Mouse (Mus musculus) layer of hippocampus, postnatal 36 days (tissue): ENCODE measurements around the gene Mylip. TPM values are rescaled to one million over a fixed set of nuclear protein-coding genes. Genes with fewer than 3 reads are reported as not detected.

Experiments used
- DNase-seq, 2 experiments: peaks; one replicate each; pipeline ENCODE4 v3.0.0; 2022
- total RNA-seq, 2 experiments: library from RNA; stranded (reverse); gene quantifications; 2 replicates each; pipeline ENCODE4 v1.2.3; 2021

Gene Mylip
- total RNA-seq, 2 experiments from 2014 or later: 16.9 to 17.1 TPM

DNA sequence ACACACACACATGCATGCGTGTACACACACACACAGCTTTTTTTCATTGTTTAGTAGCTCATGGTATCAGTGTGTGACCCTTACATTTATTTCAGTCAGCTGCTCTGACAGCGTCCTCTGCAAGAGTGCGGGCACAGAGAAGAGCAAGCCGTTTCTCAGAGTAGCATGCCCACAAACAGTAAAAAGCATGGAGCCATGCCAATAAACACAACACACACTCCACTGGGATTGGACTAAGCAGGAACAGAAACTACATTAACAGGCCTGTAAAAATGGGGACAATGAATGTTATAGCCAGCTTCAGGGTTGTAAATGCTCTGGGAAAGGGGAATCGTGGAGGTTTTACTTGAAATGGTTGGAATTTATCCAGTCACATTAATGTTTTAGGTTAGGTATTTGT lies 50.7 kb downstream of the Mylip start:
- DNase-seq: no peak

GRCm38 (mm10) chr13:45442451-45442850 lies 52.9 kb downstream of the Mylip start:
- DNase-seq: no peak

GRCm38 (mm10) chr13:45442918-45443535 lies 53.5 kb downstream of the Mylip start:
- DNase-seq: no peak

- no peak for DNase-seq
Measured at GRCm38 (mm10) chr13:45444220-45444619, 54.7 kb downstream of the Mylip start.

DNA sequence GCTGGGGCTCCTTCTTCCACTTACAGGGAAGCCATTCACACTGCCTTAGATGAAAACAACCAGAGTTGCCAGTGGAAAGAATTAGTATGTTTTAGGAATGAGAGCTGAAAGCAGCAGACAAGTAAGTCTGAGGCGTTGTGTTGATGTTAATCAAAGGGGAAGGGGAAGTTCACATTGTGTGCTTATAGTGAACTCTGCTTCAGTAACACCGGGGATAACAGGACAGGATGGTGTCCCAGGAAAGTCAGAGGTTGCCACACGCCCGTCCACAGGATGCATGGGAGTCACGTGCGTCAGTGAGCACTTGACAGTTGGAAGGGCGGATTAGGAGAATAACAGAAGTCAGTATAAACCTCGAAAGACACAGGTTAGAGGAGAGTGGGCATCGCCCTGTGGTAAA lies 55.1 kb downstream of the Mylip start:
- no peak for DNase-seq

DNA sequence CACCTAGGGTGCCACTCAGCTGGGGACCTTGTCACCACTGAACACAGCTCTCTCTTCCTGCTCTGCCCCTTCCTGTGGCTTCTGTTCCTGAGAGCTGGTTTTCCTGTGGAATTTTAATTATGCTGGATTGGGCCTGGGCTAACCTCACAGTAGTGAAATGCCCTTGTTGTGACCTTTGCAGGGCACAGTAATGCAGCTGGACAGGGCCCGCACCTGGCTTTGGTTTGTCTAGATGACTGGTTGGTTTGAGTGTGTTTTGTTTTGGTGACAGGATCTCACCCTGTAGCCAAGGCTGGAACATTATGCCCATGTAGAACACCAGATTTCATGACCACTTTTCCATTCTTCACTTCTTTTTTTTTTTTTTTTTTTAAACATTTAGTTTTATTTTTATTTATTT lies 57.1 kb downstream of the Mylip start:
- no peak for DNase-seq

- no peak for DNase-seq
Measured at GRCm38 (mm10) chr13:45452437-45452836, 62.9 kb downstream of the Mylip start.

DNA sequence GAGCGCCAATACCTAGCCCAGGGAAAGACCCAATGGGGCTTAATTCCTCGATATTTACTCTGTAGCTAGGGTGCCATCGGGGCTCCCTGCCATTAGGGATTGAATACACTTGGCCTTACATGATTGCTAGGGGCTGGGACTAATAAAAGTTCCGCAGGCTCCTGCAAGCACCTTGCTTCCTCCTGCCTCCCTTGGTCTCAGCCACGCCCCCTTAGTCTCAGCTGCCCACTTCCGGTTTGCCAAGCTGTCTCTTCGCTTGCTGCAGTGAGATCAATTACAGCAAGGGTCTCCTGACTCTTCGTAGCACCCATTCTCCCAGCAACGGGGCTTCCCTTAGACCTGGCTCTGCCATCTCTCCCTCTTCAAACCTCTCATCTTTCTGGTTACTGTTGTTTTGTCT lies 63.5 kb downstream of the Mylip start:
- no peak for DNase-seq

DNA sequence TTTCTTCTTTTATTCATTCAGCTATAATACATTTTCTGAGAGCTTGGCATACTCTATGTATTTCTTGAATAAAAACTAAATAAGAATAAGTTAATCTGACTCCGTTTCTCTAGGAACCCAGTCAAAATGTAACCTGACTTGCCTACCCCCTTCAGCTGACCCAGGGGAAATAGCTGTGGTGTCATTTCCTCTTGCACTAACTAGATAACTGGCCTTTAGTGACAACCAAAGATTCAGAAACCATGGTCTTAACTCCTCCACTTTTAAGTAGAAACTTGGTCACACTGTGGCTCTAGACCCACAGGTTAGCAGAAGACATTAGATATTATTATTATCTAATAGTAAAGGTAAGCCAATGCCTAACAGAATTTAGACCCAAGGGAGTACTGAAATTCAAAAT lies 64.5 kb downstream of the Mylip start:
- no peak for DNase-seq

DNA sequence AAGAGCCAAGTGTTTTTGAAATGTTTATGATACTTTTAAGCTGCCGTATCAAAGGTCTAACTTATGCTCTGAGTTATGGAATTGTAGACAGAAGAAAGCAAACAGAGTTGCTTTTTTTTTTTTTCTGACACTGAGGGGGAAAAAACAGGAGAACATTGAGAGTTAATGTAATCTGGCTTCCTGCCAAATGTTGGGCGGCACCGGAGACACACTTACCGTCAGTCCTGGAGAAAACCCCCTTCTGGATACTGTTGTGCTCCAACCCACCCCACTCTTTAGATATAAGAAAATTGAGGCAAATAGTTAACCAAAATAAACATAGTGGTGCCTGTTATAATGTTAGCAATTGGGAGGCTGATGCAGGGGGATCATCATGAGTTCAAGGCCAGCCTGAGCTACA lies 65.1 kb downstream of the Mylip start:
- no peak for DNase-seq

DNA sequence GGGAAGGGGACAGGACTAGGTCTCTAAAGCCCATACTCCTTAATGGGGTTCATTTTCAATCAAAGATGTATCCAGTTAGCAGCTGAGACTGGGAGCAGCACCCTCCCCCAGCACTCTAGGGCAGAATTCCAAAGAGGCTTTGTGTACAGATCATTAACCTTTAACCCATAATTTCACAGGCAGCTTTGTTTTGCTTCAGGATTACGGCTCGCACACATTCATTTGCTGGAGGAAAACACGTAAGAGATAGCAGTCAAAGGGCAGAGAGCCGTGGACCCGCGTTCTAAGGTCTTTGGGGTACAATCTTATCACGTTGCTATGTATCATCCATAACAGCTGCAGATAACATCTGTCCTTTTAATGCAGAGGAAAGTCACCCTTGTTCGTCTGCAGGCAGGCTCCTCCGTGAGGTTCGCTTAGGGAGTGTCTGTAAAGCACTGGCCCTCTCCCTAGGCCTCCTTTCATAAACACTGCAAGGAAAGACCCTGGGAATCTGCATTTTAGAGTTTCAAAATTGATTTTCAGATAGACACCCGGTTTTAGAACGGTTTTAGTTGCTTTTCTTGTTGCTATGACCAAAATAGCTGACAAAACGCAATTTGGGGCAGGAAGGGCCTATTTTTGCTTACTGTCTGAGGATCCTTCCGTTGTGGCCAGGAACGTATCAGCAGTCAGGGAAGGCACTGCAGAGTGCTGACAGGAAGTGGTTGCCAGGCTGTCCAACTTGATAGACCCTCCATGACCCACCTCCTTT lies 65.7 kb downstream of the Mylip start:
- no peak for DNase-seq

- DNase-seq: no peak
Measured at GRCm38 (mm10) chr13:45455862-45456192, 66.3 kb downstream of the Mylip start.

- DNase-seq: no peak
Measured at GRCm38 (mm10) chr13:45457459-45457858, 67.9 kb downstream of the Mylip start.

GRCm38 (mm10) chr13:45460177-45460576 lies 70.6 kb downstream of the Mylip start:
- DNase-seq: no peak

- no peak for DNase-seq
Measured at GRCm38 (mm10) chr13:45461370-45461958, 71.9 kb downstream of the Mylip start.

Other genes with a start within 250 kb of the Mylip start
- gene Gmpr, start 117.7 kb downstream of the Mylip start, total RNA-seq: 10 to 100 TPM; 59.6 to 64.5 TPM